Mouse (Mus musculus) kidney, embryonic 16.5 days (tissue): ENCODE results near the gene Olfr44. TPM values are rescaled to one million over a fixed set of nuclear protein-coding genes. Genes with fewer than 3 reads are reported as not detected.

ENCODE experiments used
- ATAC-seq: fragments of 200-750 bp; cut with Nextera tagmentation; 2 replicates; pipeline ENCODE4 v1.8.0; 2017; ENCODE audit warnings: moderate TSS enrichment; ENCODE audit not compliant: low FRiP score, low TSS enrichment
- H3K27ac ChIP-seq: fragments of 300-500 bp; sonication (generic); 2 replicates; pipeline ENCODE4 v1.5.1; 2014; ENCODE audit warnings: low read length
- H3K27me3 ChIP-seq: fragments of 300-500 bp; sonication (generic); 2 replicates; pipeline ENCODE4 v1.6.1; 2014; ENCODE audit warnings: low read length, control low read depth, mixed read lengths; ENCODE audit not compliant: insufficient read depth
- H3K36me3 ChIP-seq: fragments of 300-500 bp; sonication (generic); 2 replicates; pipeline ENCODE4 v1.6.1; 2014; ENCODE audit warnings: low read length, control low read depth, mixed read lengths; ENCODE audit not compliant: insufficient read depth
- H3K4me1 ChIP-seq: fragments of 300-500 bp; sonication (generic); 2 replicates; pipeline ENCODE4 v1.6.1; 2014; ENCODE audit warnings: low read length, control low read depth, mixed read lengths; ENCODE audit not compliant: insufficient read depth
- H3K4me2 ChIP-seq: fragments of 300-500 bp; sonication (generic); replicated peaks from 2 replicates; pipeline ENCODE4 v1.6.1; 2014; ENCODE audit warnings: low read depth, low read length
- H3K4me3 ChIP-seq: fragments of 300-500 bp; sonication (generic); 2 replicates; pipeline ENCODE4 v1.5.1; 2014; ENCODE audit warnings: mild to moderate bottlenecking, low read length
- H3K9ac ChIP-seq: fragments of 300-500 bp; sonication (generic); replicated peaks from 2 replicates; pipeline ENCODE4 v1.6.1; 2014; ENCODE audit warnings: low read length
- H3K9me3 ChIP-seq: fragments of 300-500 bp; sonication (generic); 2 replicates; pipeline ENCODE4 v1.6.1; 2016; ENCODE audit warnings: low read length, control low read depth
- WGBS: fragments of 180-500 bp; shearing (Covaris S2); extraction: QIAGEN DNeasy Blood & Tissue Kit; methylation state at CpG from one replicate; pipeline ENCODE4 v1.1.7; 2014; 5-methylcytosine and 5-hydroxymethylcytosine counted together
- polyA plus RNA-seq: library from polyadenylated mRNA; unstranded; fragments of >200 nt; fragmentation: Nextera tagmentation; extraction: Ambion mirVana; gene quantifications from 2 replicates; pipeline ENCODE4 v1.2.1, GENCODE M21; 2015

The Olfr44 gene
- polyA plus RNA-seq = not detected in 2 replicates

GRCm38 (mm10) chr9:39493895-39494294 is at the start of gene Olfr44:
Olfr44 (minus strand) TSS chr9:39493995.
- H3K27ac ChIP-seq = no peak within 1 kb of the TSS
- no peak within 1 kb of the TSS for H3K4me3 ChIP-seq
- no peaks in the 10 kb centered on the region for H3K4me1 ChIP-seq
- 90% methylated on average over 2 of the region's 2 CpGs for WGBS
- H3K4me2 ChIP-seq = no peak within 1 kb of the TSS
- no peak within 1 kb of the TSS for H3K9ac ChIP-seq
- no peaks in the 10 kb centered on the region for H3K27me3 ChIP-seq
- no peaks in the 10 kb centered on the region for H3K9me3 ChIP-seq
- no peak for ATAC-seq
- no peaks in the 10 kb centered on the region for H3K36me3 ChIP-seq

- H3K27ac ChIP-seq = no peak overlapping the region
- 72% methylated on average over 1 of the region's 1 CpGs for WGBS
- no peak overlapping the region for H3K4me2 ChIP-seq
- no peak for ATAC-seq
- no peak overlapping the region for H3K9ac ChIP-seq
- no peaks in the 10 kb centered on the region for H3K27me3 ChIP-seq
- H3K36me3 ChIP-seq = no peaks in the 10 kb centered on the region
- no peaks in the 10 kb centered on the region for H3K4me1 ChIP-seq
- H3K9me3 ChIP-seq = no peaks in the 10 kb centered on the region
- H3K4me3 ChIP-seq = no peak overlapping the region
These were observed 30.0 kb upstream of the Olfr44 start for GRCm38 (mm10) chr9:39523616-39524285.

- Histone ChIP-seq H3K36me3 (no peaks in the 10 kb centered on the region), H3K4me3 (no peak overlapping the region), H3K27ac (no peak overlapping the region), H3K4me2 (no peak overlapping the region), H3K27me3 (no peaks in the 10 kb centered on the region), H3K9ac (no peak overlapping the region), H3K4me1 (no peaks in the 10 kb centered on the region), H3K9me3 (no peaks in the 10 kb centered on the region)
- no peak for ATAC-seq
These were observed 24.8 kb upstream of the Olfr44 start for GRCm38 (mm10) chr9:39518595-39518994.

GRCm38 (mm10) chr9:39515531-39515930 is 21.7 kb upstream of the Olfr44 start, which contains the start of gene Olfr957:
Olfr957 (minus strand) TSS chr9:39515809.
- no peak within 1 kb of the TSS for H3K4me3 ChIP-seq
- ATAC-seq = no peak
- H3K27me3 ChIP-seq = no peaks in the 10 kb centered on the region
- H3K4me1 ChIP-seq = no peaks in the 10 kb centered on the region
- WGBS = 60% methylated on average over 3 of the region's 3 CpGs
- H3K4me2 ChIP-seq = no peak within 1 kb of the TSS
- H3K9me3 ChIP-seq = no peaks in the 10 kb centered on the region
- no peaks in the 10 kb centered on the region for H3K36me3 ChIP-seq
- no peak within 1 kb of the TSS for H3K9ac ChIP-seq
- no peak within 1 kb of the TSS for H3K27ac ChIP-seq

GRCm38 (mm10) chr9:39509412-39509811 is 15.6 kb upstream of the Olfr44 start:
- H3K27me3 ChIP-seq = no peaks in the 10 kb centered on the region

GRCm38 (mm10) chr9:39508998-39509397 is 15.2 kb upstream of the Olfr44 start:
- H3K4me1 ChIP-seq = no peaks in the 10 kb centered on the region
- H3K9ac ChIP-seq = no peak overlapping the region
- no peaks in the 10 kb centered on the region for H3K27me3 ChIP-seq
- H3K9me3 ChIP-seq = no peaks in the 10 kb centered on the region
- H3K27ac ChIP-seq = no peak overlapping the region
- no peak overlapping the region for H3K4me2 ChIP-seq
- no peak overlapping the region for H3K4me3 ChIP-seq
- ATAC-seq = peak; percentile 59; the same call in 1 of the 2 replicates
- H3K36me3 ChIP-seq = no peaks in the 10 kb centered on the region
- 9% methylated on average over 6 of the region's 6 CpGs for WGBS

More at GRCm38 (mm10) chr9:39509412-39509811, 15.6 kb upstream of the Olfr44 start:
- Histone ChIP-seq H3K27ac (no peak overlapping the region), H3K9ac (no peak overlapping the region), H3K9me3 (no peaks in the 10 kb centered on the region), H3K36me3 (no peaks in the 10 kb centered on the region), H3K4me1 (no peaks in the 10 kb centered on the region), H3K4me3 (no peak overlapping the region), H3K4me2 (no peak overlapping the region)
- ATAC-seq = no peak
- 88% methylated on average over 9 of the region's 9 CpGs for WGBS

- 44% methylated on average over 1 of the region's 1 CpGs for WGBS
- Histone ChIP-seq H3K9me3 (no peaks in the 10 kb centered on the region), H3K4me2 (no peak within 1 kb of the TSS), H3K4me3 (no peak within 1 kb of the TSS), H3K4me1 (no peaks in the 10 kb centered on the region), H3K27ac (no peak within 1 kb of the TSS), H3K36me3 (no peaks in the 10 kb centered on the region), H3K27me3 (no peaks in the 10 kb centered on the region), H3K9ac (no peak within 1 kb of the TSS)
- ATAC-seq = no peak
These were observed 22.0 kb downstream of the Olfr44 start, which contains the start of gene Olfr955 for GRCm38 (mm10) chr9:39471844-39472243. Olfr955 (minus strand) TSS chr9:39471944.

GRCm38 (mm10) chr9:39456401-39456800 is 37.4 kb downstream of the Olfr44 start, which contains the start of gene Olfr954:
Olfr954 (plus strand) TSS chr9:39456701.
- WGBS = 87% methylated on average over 6 of the region's 6 CpGs
- ATAC-seq = no peak
- Histone ChIP-seq H3K4me2 (no peak within 1 kb of the TSS), H3K9ac (no peak within 1 kb of the TSS), H3K27ac (no peak within 1 kb of the TSS), H3K4me1 (no peaks in the 10 kb centered on the region), H3K4me3 (no peak within 1 kb of the TSS), H3K36me3 (no peaks in the 10 kb centered on the region), H3K27me3 (no peaks in the 10 kb centered on the region), H3K9me3 (no peaks in the 10 kb centered on the region)
